Mouse (Mus musculus): ENCODE data around the gene Gcm2. TPM values are rescaled to one million over a fixed set of nuclear protein-coding genes. Genes with fewer than 3 reads are reported as not detected.

The Gcm2 gene
- total RNA-seq (2022): not detected

DNA sequence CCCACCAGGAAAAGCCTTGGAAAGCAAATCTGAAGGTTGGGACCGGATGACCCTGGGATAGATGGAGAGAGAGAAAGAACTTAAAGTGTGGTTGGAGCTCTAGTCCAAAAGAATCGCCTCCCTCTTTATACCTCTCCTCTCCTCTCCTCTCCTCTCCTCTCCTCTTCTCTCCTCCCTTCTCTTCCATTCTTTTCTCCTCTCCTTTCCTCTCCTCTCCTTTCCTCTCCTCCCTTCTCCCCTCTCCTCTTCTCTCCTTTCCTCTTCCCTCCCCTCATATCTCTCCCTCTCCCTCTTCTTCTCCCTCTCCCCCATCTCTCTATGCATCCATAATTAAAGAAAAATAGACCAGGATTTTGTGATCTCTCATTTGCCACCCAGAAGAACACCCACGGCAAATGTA lies at the start of gene Gcm2:
Gcm2 (minus strand) TSS at position 101 of the 400 bp plus-strand sequence.
- DNase-seq (ENCODE audit: low spot score in 2 of 2): no peak

DNA sequence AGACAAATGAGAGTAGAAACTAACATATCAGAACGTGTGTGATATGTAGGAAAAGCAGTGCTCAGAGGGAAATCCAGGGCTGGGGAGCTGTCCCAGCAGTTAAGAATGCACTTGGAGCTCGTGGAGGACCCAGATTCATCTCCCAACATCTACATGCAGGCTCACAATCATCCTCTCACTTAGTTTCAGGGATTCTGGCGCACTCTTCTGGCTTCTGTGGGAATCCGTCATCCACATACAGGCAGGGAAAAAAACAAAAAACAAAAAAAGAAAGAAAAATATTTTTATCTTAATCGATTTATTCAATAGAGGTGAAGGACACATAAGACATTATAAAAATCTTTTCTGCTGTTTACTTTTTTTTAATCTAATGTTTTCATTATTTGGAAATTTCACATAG lies 47.6 kb upstream of the Gcm2 start:
- DNase-seq (ENCODE audit: low spot score in 2 of 2): no peak

DNA sequence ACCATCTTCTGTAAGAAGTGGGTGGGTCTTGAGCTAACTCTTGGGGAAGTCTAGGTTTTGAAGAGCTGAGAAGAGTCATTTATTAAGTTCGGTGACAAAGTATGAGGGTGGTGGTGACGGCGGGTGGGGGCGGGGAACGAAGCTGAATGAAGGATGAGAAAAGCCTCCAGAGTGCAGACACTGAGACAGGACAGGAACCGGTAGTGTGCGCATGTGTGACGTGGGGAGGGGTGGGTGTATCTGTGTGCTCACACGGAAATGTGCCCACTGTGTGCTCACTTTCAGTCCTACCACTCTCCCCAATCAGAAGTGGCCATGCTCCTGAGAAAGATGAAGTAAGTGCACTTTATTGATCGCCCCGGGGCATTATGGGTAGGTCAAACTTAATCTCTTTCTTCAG lies 42.3 kb upstream of the Gcm2 start:
- no peak for DNase-seq (ENCODE audit: low spot score in 2 of 2)

DNA sequence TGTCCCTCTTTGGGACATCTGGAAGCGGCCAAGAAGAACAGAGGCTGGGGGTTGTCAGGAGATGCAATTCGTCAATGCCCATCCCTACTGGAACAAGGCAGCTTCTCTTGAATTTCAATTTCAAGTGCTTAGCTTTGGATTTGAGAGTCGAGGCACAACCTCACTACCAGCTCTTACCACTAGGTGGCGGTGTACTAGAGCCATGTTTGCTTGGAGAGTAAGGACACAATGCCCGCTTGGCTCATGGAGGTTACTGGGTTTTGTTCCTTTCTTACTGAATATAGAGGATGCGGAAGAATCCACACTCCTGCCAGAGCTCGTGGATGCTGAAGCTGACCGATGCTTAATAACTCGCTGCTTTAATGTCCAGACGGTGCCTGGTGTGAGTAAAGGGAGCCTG lies 35.4 kb upstream of the Gcm2 start:
- DNase-seq (ENCODE audit: low spot score in 2 of 2): peak in 1 of 2 experiments; percentile 56

DNA sequence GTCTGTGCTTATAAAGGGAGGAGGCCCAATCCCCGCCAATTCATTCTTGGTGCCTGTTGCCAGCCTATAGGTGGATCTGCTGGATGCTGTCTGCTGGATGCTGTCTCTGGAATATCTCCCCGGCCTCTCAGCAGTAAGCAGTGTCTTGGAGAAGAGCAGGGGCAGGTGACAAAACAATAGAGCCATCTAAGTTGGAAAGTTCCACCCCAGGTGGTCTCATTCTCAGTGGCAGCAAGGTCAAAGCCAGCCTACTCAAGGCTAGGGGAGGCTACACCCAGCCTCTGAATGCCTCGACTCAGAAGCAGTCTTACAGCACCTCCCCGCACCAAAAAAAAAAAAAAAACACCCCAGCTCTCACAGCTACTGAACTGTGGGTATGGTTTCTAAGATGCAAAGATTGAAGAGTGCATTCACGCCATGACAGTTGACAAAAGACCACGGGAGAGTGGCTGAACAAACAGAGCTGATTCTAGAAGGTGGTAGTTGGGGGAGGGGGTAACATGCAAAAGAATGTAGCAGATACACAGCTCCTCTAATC lies 34.7 kb upstream of the Gcm2 start:
- DNase-seq (ENCODE audit: low spot score in 2 of 2): no peak

DNA sequence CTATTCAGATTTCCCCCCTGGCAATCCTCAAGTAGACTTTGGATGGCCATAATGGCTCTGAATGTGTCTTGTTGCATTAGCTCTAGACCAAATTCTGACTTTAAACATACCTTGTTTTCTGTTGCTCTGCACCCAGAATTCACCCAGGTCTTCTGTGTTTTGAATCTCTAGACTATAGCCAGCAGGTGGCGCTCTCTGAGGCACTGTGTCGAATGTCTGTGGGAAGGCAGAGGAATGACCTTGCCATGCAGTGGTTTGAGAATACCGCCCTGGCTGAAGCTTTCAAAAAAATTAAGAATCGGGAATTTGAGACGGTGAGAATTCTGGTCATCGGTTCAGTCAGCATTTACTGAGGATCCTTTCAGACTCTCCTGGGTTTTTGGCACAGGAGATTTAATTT lies 24.1 kb upstream of the Gcm2 start:
- DNase-seq (ENCODE audit: low spot score in 2 of 2): peak in 1 of 2 experiments; percentile 7

DNA sequence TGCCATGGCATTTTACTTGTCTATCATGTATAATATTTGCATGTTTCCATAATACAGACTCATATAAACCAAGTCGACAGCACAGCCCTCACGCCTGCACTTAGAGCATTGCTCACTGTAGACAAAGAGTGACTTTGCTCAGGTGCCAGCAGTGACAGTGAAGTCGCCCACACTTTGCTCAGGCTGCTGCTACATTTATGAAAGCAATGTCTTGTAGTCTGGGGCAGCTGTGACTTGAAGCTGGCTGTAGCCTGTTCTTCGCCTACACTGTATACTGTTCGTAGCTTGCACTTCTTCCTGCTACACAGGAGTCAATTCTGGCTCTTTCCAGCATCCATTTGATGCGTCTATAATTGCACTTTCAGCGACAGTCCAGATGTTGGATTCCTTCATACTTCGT lies 18.2 kb upstream of the Gcm2 start:
- DNase-seq (ENCODE audit: low spot score in 2 of 2): peak in 1 of 2 experiments; percentile 35

DNA sequence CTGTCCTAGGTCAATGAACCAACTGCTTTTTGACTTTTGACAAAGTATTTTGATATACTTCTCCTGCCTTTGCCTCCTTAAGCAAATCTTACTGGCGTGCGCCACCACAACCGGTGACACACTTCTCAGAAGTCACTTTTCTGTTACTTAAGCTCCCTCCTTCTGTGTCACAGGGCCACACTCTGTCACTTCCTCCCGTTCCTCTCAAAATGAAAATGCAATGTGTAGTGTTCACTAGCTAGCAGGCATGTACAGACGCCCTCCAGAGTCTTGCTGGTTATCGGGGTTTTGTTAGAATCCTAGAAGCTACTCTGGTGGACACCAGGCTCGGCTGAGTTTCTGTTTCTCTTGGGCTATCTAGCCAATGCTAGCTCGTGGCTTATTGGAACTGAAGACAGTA lies 17.5 kb upstream of the Gcm2 start:
- no peak for DNase-seq (ENCODE audit: low spot score in 2 of 2)

DNA sequence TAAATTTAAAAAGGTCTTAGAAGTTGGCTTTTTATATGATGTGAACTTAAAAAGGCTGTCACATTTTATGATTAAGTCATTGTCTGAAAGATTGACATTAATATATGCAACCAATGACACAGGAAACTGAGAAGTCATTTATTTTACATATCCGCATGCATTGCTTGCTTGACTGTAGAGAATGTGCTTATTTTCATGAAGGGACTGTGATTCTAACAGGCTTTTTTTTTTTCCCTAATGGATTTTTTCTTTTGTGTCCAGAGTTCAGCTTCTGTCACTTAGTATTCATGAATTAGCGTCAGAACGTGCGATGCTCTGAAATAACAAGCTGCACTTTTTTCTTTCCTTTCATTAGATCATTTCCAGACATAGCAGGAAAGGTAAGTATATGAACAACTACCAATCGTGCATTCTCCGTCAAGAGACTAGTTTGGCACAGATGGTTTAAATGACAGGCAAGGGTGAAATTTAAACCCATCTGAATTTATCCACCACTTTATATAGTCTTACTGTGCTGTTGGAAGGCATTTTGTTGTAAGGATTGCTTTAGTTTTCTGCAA lies 12.9 kb upstream of the Gcm2 start:
- no peak for DNase-seq (ENCODE audit: low spot score in 2 of 2)

DNA sequence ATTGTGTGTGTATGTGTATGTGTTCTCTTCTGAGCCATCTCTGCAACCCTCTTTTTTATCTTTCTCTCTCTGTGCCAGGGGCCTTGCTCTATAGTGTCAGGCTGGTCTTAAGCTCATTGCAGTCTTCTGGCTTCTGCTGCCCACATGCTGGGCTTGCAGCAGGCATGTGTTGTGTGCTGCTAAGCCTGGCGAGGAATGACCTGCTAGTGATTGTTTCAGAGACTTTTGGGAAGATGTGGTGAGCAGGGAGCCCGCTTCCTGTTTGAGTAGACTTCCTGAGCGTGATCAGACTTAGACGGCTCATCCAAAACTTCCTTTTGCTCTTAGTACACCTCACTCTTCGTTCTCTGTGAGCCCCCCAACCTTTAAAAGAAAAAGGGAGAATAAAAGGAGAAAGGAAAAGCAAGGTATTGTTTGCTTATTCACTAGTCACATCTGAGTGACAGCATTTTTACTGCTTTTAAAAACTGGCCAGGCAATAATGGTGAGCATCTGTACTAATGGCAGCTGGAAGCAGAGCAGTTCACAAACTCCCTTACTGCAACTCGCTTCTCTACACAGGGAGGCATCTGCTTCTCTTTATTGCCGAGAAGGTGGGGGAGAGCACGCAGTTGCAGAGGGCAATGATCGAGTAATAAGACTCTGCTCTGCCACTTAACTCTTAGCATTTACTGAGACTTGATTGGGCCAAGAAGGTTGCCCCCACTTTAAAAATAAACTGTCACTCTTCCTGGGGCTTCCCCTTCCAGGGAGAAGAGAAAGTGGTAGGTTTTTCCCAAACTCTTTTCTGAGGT lies 8.5 kb upstream of the Gcm2 start:
- no peak for DNase-seq (ENCODE audit: low spot score in 2 of 2)

DNA sequence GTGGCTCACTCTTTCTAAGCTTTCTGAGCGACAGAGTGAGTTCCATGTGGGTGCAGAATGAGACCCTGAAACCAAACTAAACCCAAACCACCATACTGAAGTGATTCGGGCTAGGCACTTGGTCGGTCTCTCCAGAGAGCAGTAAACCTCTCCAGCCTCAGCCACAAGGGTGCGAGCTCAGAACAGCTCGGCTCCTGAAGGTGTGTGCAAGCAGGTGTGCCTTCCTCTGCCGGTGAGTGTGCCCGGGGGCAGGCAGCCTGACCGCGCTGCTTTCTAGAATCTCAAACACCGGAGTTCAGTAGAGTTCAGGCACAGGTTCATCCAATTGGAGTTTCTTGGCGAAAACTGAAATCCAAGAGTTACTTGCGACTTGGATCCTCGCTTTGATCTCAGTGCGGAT lies 3.1 kb upstream of the Gcm2 start, which contains the start of gene Sycp2l:
Sycp2l (plus strand) TSS at position 368 of the 400 bp plus-strand sequence.
- DNase-seq (ENCODE audit: low spot score in 2 of 2): no peak

DNA sequence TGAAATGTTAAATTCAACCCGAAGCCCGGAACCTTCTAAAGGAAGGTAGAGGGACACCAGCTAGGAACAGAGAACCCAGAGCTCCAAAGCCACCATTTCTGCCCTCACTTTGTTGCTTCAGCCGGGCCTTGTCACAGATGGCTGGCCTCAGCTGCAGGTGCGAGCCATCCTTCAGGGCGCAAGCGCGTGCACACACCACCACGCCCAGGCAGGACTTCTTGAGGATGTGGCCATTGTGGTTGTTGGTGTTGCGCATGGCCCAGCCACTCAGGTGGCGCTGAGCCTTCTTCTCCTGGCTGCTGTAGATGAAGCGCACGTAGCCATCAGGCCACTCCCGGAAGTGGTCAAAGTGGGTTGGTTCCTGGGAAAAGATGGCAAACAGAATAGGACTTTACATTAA lies 5.3 kb downstream of the Gcm2 start:
- DNase-seq (ENCODE audit: low spot score in 2 of 2): no peak

DNA sequence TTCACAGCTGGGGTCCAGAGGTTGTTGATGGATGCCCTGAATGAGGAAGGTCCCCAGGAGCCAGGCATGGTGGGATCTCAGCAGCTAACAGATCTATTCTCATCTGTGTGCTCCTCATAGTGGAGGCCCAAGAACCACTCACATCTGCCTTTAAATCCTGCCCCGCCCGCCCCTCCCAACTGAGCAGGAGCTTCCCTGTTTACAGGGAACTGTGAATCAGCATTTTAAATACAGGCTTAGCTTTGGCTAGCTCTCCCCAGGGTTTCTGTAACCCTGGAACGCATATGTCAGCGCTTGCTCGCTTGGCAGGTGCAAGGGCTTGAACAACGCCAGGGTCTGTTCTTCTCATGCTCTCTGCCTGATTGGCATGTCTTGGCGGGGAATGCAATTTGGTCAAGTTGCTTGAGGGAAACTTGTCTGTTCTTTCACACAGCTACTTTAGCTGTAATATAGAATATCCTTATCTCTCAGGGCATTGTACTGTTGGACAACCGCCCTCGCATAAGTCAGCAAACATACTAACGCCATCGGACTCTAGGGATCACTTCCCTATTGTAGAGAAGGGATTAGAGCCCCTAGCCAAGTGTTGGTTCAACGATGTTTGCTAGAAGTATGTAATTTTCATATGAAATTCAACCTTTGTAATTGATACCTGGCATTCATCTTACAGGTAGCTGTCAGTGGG lies 6.9 kb downstream of the Gcm2 start:
- DNase-seq (ENCODE audit: low spot score in 2 of 2): no peak

DNA sequence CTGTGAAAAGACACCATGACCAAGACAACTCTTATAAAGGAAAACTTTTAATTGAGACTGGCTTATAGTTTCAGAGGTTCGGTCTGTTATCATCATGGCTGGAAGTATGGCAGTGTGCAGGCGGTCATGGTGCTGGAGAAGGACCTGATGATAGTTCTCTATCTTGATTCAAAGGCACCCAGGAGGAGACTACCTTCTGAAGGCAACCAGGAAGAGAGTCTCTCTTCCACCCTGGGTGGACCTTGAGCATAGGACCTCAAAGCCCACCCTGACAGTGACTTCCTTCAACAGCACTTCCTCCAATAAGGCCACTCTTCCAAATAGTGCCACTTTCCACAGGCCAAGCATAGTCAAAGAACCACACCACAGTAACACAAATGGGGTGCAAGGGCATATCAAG lies 10.8 kb downstream of the Gcm2 start:
- DNase-seq (ENCODE audit: low spot score in 2 of 2): no peak

DNA sequence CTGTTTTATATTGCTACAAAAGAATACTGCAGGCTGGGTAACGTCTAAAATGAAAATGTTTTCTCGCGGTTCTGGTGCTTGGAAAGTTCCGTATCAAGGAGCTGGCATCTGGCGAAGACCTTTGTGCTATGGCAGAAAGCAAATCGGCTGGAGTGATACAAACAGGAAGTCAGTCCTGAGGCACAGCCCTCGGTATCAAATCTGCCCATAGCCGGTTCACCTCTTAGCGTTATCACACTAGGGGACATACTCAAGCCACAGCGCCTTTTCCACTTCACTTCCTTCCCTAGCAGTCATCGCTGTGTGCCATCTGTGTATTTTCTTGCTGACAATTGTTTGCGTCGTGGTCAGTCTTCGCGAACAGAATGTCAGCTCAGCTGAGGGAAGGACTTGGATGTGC lies 12.5 kb downstream of the Gcm2 start:
- no peak for DNase-seq (ENCODE audit: low spot score in 2 of 2)

DNA sequence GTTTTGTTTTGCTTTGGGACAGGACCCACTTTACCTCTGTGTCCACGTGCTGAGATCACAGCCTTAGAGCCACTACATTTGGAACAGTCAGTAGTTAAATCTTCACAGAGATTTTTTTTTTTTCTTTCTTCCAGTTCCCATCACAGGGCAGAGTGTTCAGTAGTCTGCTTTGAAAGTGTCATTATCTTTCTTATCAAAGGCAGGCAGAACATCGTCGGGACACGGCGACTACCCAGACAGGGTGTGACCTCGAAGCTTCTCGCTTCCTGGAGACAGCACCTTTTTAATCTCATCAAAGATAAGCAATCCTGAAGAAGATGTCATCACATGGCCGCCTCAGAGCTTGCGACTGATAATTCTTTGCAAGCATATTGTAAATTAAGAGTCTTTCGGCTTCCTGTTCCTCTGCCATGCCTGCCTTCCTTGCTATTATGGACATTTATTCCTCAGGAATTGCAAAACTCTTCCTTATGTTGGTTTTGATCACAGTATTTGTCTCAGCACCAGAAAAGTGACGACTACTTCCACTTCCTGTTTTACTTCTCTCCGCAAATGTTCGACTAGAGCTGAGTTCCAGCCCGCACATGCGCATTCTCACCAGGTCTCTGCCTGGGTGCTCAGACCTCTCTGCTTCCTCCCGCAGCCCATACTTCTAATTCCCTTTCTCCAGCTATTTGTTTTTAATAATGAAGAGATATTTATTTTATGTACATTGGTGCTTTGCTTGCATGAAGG lies 13.3 kb downstream of the Gcm2 start:
- DNase-seq (ENCODE audit: low spot score in 2 of 2): no peak

DNA sequence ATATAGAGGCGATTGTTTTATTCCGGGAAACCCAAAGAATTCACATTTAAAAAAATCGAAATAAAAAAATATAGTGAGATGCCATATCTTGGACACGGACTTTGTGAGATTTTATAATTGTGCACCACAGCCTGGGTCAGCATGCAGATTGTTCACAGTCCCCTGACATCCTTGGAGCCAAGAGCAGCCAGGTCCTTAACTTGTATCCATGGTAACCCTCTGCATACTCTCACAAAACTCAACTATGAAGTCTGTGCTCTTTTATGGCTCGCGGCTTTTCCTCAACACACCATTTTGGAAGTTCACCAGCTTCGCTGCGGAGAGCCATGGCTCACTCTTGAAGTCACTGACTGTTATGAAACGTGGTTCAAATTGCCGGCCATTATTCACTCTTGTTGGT lies 16.7 kb downstream of the Gcm2 start:
- DNase-seq (ENCODE audit: low spot score in 2 of 2): no peak

DNA sequence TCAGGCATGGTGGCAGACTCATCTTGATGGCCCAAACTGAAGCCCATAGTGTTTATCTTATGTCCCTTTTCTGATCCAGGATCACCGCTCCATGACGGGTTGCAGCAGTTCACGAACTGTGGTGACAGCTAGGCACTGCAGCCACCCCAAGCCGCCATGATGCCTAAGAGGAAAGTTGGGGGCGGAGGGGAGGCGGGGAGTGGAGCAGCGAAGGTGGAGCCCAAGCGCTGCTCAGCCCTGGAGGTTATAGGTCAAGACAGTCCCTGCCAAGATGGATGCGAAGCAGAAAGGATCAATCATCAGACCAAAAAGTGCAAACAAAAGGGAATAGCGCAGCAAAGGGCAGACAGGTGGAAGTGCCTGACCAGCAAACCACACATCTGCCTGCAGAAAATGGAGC lies 19.6 kb downstream of the Gcm2 start:
- no peak for DNase-seq (ENCODE audit: low spot score in 2 of 2)

DNA sequence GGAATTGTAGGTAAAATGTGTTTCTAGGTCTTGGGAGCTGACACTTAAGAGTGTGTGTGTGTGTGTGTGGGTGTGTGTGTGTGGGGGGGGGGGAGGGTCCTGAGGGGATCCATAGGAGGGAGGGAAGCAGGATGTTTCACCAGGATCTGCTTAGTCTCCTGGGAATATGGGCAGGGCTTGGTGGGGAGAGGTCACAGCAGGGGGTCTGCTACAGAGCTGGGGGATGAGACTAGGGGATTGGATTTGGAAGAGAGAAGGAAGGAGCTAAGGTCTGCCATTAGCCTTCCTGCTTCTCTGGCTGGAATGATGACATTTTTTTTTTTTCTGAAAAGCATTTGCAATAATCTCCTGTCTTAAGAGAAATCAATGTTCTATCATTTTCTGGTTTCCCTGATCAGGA lies 22.1 kb downstream of the Gcm2 start:
- DNase-seq (ENCODE audit: low spot score in 2 of 2): no peak

DNA sequence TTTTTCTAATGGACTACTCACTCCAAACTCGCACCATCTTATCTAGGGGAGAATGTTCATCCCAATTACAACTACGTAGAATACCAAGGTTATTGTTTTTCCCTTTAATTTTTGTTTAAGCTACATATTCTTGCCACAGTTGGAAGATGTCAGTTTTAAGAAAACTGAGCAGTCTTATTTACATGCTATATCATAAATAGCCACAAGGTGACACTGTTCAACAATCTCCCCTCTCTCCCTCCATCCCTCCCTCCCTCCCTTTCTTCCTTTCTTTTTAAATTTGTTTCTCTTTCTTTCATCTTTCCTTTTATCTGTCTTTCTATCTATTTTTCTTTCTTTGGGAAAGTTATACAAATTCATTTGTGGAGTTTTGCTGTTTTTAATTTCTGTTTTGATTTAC lies 25.7 kb downstream of the Gcm2 start:
- no peak for DNase-seq (ENCODE audit: low spot score in 2 of 2)

DNA sequence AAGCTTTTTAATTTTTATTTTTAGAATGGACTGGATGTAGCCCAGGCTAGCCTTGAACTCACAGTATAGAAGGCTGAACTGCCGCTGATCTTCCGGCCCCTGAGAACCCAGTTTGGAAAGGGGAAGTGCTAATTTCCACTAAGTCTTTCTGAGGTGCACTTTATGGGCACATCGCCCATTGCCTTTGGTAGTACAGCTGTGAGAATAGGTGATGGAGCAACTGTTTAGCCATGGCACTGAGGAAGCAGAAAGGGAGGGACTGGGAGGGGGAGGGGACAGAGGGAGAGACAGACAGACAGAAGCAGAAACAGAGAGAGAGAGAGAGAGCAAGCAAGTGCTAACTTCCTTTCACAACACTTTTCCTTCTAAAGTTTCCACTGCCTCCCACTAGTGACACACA lies 26.3 kb downstream of the Gcm2 start:
- DNase-seq (ENCODE audit: low spot score in 2 of 2): no peak

DNA sequence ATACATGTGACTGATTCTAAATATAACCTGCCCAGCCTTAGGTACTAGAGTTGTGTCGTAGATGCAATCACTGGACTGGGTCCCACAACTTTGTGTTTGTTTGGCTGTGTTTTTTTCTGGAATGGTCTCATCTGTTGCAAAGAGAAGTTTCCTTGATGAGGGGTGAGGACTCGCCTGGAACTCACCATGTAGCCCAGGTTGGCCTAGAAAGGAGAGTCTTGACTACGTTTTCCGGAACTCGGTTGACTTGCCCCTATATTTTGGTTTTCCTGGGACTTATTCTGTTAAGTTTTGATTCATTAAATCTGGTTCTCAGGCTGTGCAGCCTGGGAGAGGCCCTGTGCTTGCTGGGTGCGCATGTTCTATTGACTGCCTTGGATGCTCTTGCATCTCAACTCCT lies 30.1 kb downstream of the Gcm2 start:
- no peak for DNase-seq (ENCODE audit: low spot score in 2 of 2)

Data from left cerebral cortex, adult 8-10 months (tissue).